Mouse (Mus musculus): ENCODE data around the gene Skint8. TPM values are rescaled to one million over a fixed set of nuclear protein-coding genes. Genes with fewer than 3 reads are reported as not detected.
"Not testable (repeated sequence)": the region's sequence is repeated elsewhere in the genome, so short reads cannot be mapped to it uniquely, and the experiment has no call there.

The Skint8 gene
- polyA plus RNA-seq, 1 experiment from 2014 or later: not detected

- not testable (repeated sequence) for H3K27me3 ChIP-seq (replicated peaks); H3K9me3 ChIP-seq; H3K4me1 ChIP-seq (replicated peaks); H3K4me2 ChIP-seq (replicated peaks); H3K27ac ChIP-seq; H3K36me3 ChIP-seq; ATAC-seq; H3K4me3 ChIP-seq (replicated peaks); H3K9ac ChIP-seq
- WGBS: 63% methylated on average over 1 of the region's 1 CpGs
Measured at GRCm38 (mm10) chr4:111963241-111963640, 44.0 kb downstream of the Skint8 start.

GRCm38 (mm10) chr4:111963669-111964068 lies 44.5 kb downstream of the Skint8 start:
- Histone ChIP-seq H3K27me3 (replicated peaks) (no peaks in the 10 kb centered on the region), H3K27ac (no peak overlapping the region), H3K4me1 (replicated peaks) (no peaks in the 10 kb centered on the region), H3K4me3 (replicated peaks) (no peak overlapping the region), H3K4me2 (replicated peaks) (no peak overlapping the region), H3K9me3 (no peaks in the 10 kb centered on the region), H3K36me3 (no peaks in the 10 kb centered on the region), H3K9ac (no peak overlapping the region)
- ATAC-seq: no peak
- 79% methylated on average over 3 of the region's 3 CpGs for WGBS

- H3K27me3 ChIP-seq (replicated peaks): no peaks in the 10 kb centered on the region
- H3K4me3 ChIP-seq (replicated peaks): no peak within 1 kb of the TSS
- no peak within 1 kb of the TSS for H3K27ac ChIP-seq
- no peak for ATAC-seq
- WGBS: 91% methylated on average over 1 of the region's 1 CpGs
- H3K36me3 ChIP-seq: no peaks in the 10 kb centered on the region
- H3K4me1 ChIP-seq (replicated peaks): no peaks in the 10 kb centered on the region
- H3K9me3 ChIP-seq: no peaks in the 10 kb centered on the region
- no peak within 1 kb of the TSS for H3K4me2 ChIP-seq (replicated peaks)
- H3K9ac ChIP-seq: no peak within 1 kb of the TSS
Measured at GRCm38 (mm10) chr4:111972623-111973022, 53.4 kb downstream of the Skint8 start, which contains the start of gene Skint7. TSS of gene Skint7 (plus strand) at chr4:111972923.

Other genes with a start within 250 kb of the Skint8 start
- 16.5 and 16.8 TPM in 2 replicates for gene Spata6, start 199.4 kb upstream of the Skint8 start, polyA plus RNA-seq (2015; fragmentation: Nextera tagmentation; extraction: Ambion mirVana)
- 1.3 and 2.4 TPM in 2 replicates for gene Slc5a9, start 16.5 kb upstream of the Skint8 start, polyA plus RNA-seq (2015; fragmentation: Nextera tagmentation; extraction: Ambion mirVana)
- gene Skint7, start 53.5 kb downstream of the Skint8 start, polyA plus RNA-seq (2015; fragmentation: Nextera tagmentation; extraction: Ambion mirVana): not detected in 2 replicates
- not detected in 2 replicates for gene Skint1, start 86.9 kb downstream of the Skint8 start, polyA plus RNA-seq (2015; fragmentation: Nextera tagmentation; extraction: Ambion mirVana)
- gene Skint4, start 152.6 kb downstream of the Skint8 start, polyA plus RNA-seq (2015; fragmentation: Nextera tagmentation; extraction: Ambion mirVana): not detected in 2 replicates

All from intestine, embryonic 15.5 days (tissue).